Mouse (Mus musculus): Measurements from ENCODE around the gene Dram1. TPM values are rescaled to one million over a fixed set of nuclear protein-coding genes. Genes with fewer than 3 reads are reported as not detected.
"Not testable (repeated sequence)": the region's sequence is repeated elsewhere in the genome, so short reads cannot be mapped to it uniquely, and the experiment has no call there.

Dram1 gene
- total RNA-seq, 1 experiment: 3.3 TPM

- no peaks in the 10 kb centered on the region for H3K36me3 ChIP-seq (ENCODE audit: control insufficient read depth, insufficient read depth, low read length, poor library complexity, severe bottlenecking)
- in situ Hi-C loops (cut with MboI; ENCODE audit: low sequenced_read_pairs in 2 of 2, unreplicated experiment in 2 of 2): no loop called here
These were observed 3.9 kb downstream of the Dram1 start for GRCm38 (mm10) chr10:88374984-88375383.

GRCm38 (mm10) chr10:88372945-88373344 is 5.9 kb downstream of the Dram1 start:
- H3K9ac ChIP-seq (ENCODE audit: insufficient read depth, low read depth, low read length, poor library complexity, severe bottlenecking); H3K36me3 ChIP-seq (ENCODE audit: control insufficient read depth, insufficient read depth, low read length, poor library complexity, severe bottlenecking); DNase-seq (ENCODE audit: low read depth, low spot score); H3K9me3 ChIP-seq (ENCODE audit: control insufficient read depth, insufficient read depth, low read depth, low read length); H3K4me3 ChIP-seq (ENCODE audit: insufficient read depth in 1 of 2, low read depth in 1 of 2, low read length in 2 of 2, poor library complexity in 1 of 2, severe bottlenecking in 1 of 2); H3K27ac ChIP-seq (ENCODE audit: insufficient read depth, low read depth, low read length, poor library complexity, severe bottlenecking); H3K4me1 ChIP-seq (ENCODE audit: control insufficient read depth in 2 of 2, insufficient read depth in 2 of 2, low read length in 2 of 2, poor library complexity in 1 of 2); in situ Hi-C loops (cut with MboI; ENCODE audit: low sequenced_read_pairs in 2 of 2, unreplicated experiment in 2 of 2): not testable (repeated sequence)

More at GRCm38 (mm10) chr10:88374984-88375383, 3.9 kb downstream of the Dram1 start:
- Histone ChIP-seq H3K4me1 (ENCODE audit: control insufficient read depth in 2 of 2, insufficient read depth in 2 of 2, low read length in 2 of 2, poor library complexity in 1 of 2) (peaks cover 1 to 3% of the 10 kb centered on the region in 2 experiments; a peak in 1 of 4 replicates), H3K4me3 (ENCODE audit: insufficient read depth in 1 of 2, low read depth in 1 of 2, low read length in 2 of 2, poor library complexity in 1 of 2, severe bottlenecking in 1 of 2) (no peak overlapping the region), H3K9ac (ENCODE audit: insufficient read depth, low read depth, low read length, poor library complexity, severe bottlenecking) (no peak overlapping the region), H3K27ac (ENCODE audit: insufficient read depth, low read depth, low read length, poor library complexity, severe bottlenecking) (no peak overlapping the region), H3K9me3 (ENCODE audit: control insufficient read depth, insufficient read depth, low read depth, low read length) (no peaks in the 10 kb centered on the region)
- TF ChIP-seq CHD2 (IDR thresholded peaks at IDR 0.05; ENCODE audit: low read depth, low read length): no peak
- TF ChIP-seq MAFK (IDR thresholded peaks at IDR 0.05; ENCODE audit: insufficient read depth, low read depth, low read length): no peak
- no peak for TF ChIP-seq HCFC1 (IDR thresholded peaks at IDR 0.05; ENCODE audit: borderline replicate concordance, insufficient read depth, low read length)
- TF ChIP-seq ZC3H11A (IDR thresholded peaks at IDR 0.05; ENCODE audit: borderline replicate concordance, low read depth, low read length): no peak
- TF ChIP-seq ZNF384 (IDR thresholded peaks at IDR 0.05; ENCODE audit: low read depth, low read length): no peak
- no peak for DNase-seq (ENCODE audit: low read depth, low spot score)

- Histone ChIP-seq H3K4me3 (ENCODE audit: insufficient read depth in 1 of 2, low read depth in 1 of 2, low read length in 2 of 2, poor library complexity in 1 of 2, severe bottlenecking in 1 of 2) (no peak overlapping the region), H3K27ac (ENCODE audit: insufficient read depth, low read depth, low read length, poor library complexity, severe bottlenecking) (no peak overlapping the region), H3K9ac (ENCODE audit: insufficient read depth, low read depth, low read length, poor library complexity, severe bottlenecking) (no peak overlapping the region), H3K4me1 (ENCODE audit: control insufficient read depth in 2 of 2, insufficient read depth in 2 of 2, low read length in 2 of 2, poor library complexity in 1 of 2) (0 out of 4 replicates have a peak, but pooled peaks cover 0 to 3% of the 10 kb centered on the region in 2 experiments), H3K9me3 (ENCODE audit: control insufficient read depth, insufficient read depth, low read depth, low read length) (no peaks in the 10 kb centered on the region), H3K36me3 (ENCODE audit: control insufficient read depth, insufficient read depth, low read length, poor library complexity, severe bottlenecking) (no peaks in the 10 kb centered on the region)
- in situ Hi-C loops (cut with MboI; ENCODE audit: low sequenced_read_pairs in 2 of 2, unreplicated experiment in 2 of 2): no loop called here
- no peak for DNase-seq (ENCODE audit: low read depth, low spot score)
- TF ChIP-seq MAFK (IDR thresholded peaks at IDR 0.05; ENCODE audit: insufficient read depth, low read depth, low read length): no peak
These were observed 6.4 kb downstream of the Dram1 start for GRCm38 (mm10) chr10:88372436-88372835.

GRCm38 (mm10) chr10:88371793-88372192 is 7.1 kb downstream of the Dram1 start:
- TF ChIP-seq ZNF384 (IDR thresholded peaks at IDR 0.05; ENCODE audit: low read depth, low read length): no peak
- TF ChIP-seq CHD2 (IDR thresholded peaks at IDR 0.05; ENCODE audit: low read depth, low read length): no peak
- TF ChIP-seq HCFC1 (IDR thresholded peaks at IDR 0.05; ENCODE audit: borderline replicate concordance, insufficient read depth, low read length): no peak
- no peak for TF ChIP-seq ZC3H11A (IDR thresholded peaks at IDR 0.05; ENCODE audit: borderline replicate concordance, low read depth, low read length)
- no peak for TF ChIP-seq MAFK (IDR thresholded peaks at IDR 0.05; ENCODE audit: insufficient read depth, low read depth, low read length)
- in situ Hi-C loops (cut with MboI; ENCODE audit: low sequenced_read_pairs in 2 of 2, unreplicated experiment in 2 of 2): no loop called here
- Histone ChIP-seq H3K9ac (ENCODE audit: insufficient read depth, low read depth, low read length, poor library complexity, severe bottlenecking) (no peak overlapping the region), H3K4me3 (ENCODE audit: insufficient read depth in 1 of 2, low read depth in 1 of 2, low read length in 2 of 2, poor library complexity in 1 of 2, severe bottlenecking in 1 of 2) (no peak overlapping the region), H3K4me1 (ENCODE audit: control insufficient read depth in 2 of 2, insufficient read depth in 2 of 2, low read length in 2 of 2, poor library complexity in 1 of 2) (0 out of 4 replicates have a peak, but pooled peaks cover 0 to 3% of the 10 kb centered on the region in 2 experiments), H3K27ac (ENCODE audit: insufficient read depth, low read depth, low read length, poor library complexity, severe bottlenecking) (no peak overlapping the region), H3K36me3 (ENCODE audit: control insufficient read depth, insufficient read depth, low read length, poor library complexity, severe bottlenecking) (no peaks in the 10 kb centered on the region), H3K9me3 (ENCODE audit: control insufficient read depth, insufficient read depth, low read depth, low read length) (no peaks in the 10 kb centered on the region)
- no peak for DNase-seq (ENCODE audit: low read depth, low spot score)

- TF ChIP-seq ZC3H11A (IDR thresholded peaks at IDR 0.05; ENCODE audit: borderline replicate concordance, low read depth, low read length) (no peak), HCFC1 (IDR thresholded peaks at IDR 0.05; ENCODE audit: borderline replicate concordance, insufficient read depth, low read length) (no peak), MAFK (IDR thresholded peaks at IDR 0.05; ENCODE audit: insufficient read depth, low read depth, low read length) (no peak), ZNF384 (IDR thresholded peaks at IDR 0.05; ENCODE audit: low read depth, low read length) (no peak), CHD2 (IDR thresholded peaks at IDR 0.05; ENCODE audit: low read depth, low read length) (no peak)
- Histone ChIP-seq H3K36me3 (ENCODE audit: control insufficient read depth, insufficient read depth, low read length, poor library complexity, severe bottlenecking) (no peaks in the 10 kb centered on the region), H3K9me3 (ENCODE audit: control insufficient read depth, insufficient read depth, low read depth, low read length) (no peaks in the 10 kb centered on the region), H3K27ac (ENCODE audit: insufficient read depth, low read depth, low read length, poor library complexity, severe bottlenecking) (no peak overlapping the region), H3K4me1 (ENCODE audit: control insufficient read depth in 2 of 2, insufficient read depth in 2 of 2, low read length in 2 of 2, poor library complexity in 1 of 2) (no peaks in the 10 kb centered on the region), H3K4me3 (ENCODE audit: insufficient read depth in 1 of 2, low read depth in 1 of 2, low read length in 2 of 2, poor library complexity in 1 of 2, severe bottlenecking in 1 of 2) (no peak overlapping the region), H3K9ac (ENCODE audit: insufficient read depth, low read depth, low read length, poor library complexity, severe bottlenecking) (no peak overlapping the region)
- DNase-seq (ENCODE audit: low read depth, low spot score): no peak
- in situ Hi-C loops (cut with MboI; ENCODE audit: low sequenced_read_pairs in 2 of 2, unreplicated experiment in 2 of 2): no loop called here
These were observed 9.6 kb downstream of the Dram1 start for GRCm38 (mm10) chr10:88369233-88369632.

Data from ES-E14 (cell line).